Mouse (Mus musculus) frontal cortex, adult (tissue): ENCODE measurements around the gene Hspa5.
"Not testable (repeated sequence)": the region's sequence is repeated elsewhere in the genome, so short reads cannot be mapped to it uniquely, and the experiment has no call there.

Source experiments
- ATAC-seq: cut with Nextera tagmentation; 2 replicates; pipeline ENCODE4 v1.9.2; 2017; ENCODE audit warnings: mild to moderate bottlenecking, moderate library complexity, mixed read lengths; ENCODE audit not compliant: low TSS enrichment

The Hspa5 gene

GRCm38 (mm10) chr2:34771368-34772226, at the start of gene Hspa5:
Hspa5 (plus strand) TSS chr2:34771970.
- ATAC-seq: peak; percentile 97

GRCm38 (mm10) chr2:34725269-34725668, 46.5 kb upstream of the Hspa5 start:
- no peak for ATAC-seq

- ATAC-seq: no peak
Measured at GRCm38 (mm10) chr2:34727045-34727728, 44.6 kb upstream of the Hspa5 start.

GRCm38 (mm10) chr2:34736626-34737025, 35.1 kb upstream of the Hspa5 start:
- no peak for ATAC-seq

- ATAC-seq: no peak
Measured at GRCm38 (mm10) chr2:34737911-34738310, 33.9 kb upstream of the Hspa5 start.

- no peak for ATAC-seq
Measured at GRCm38 (mm10) chr2:34739684-34740391, 31.9 kb upstream of the Hspa5 start.

- no peak for ATAC-seq
Measured at GRCm38 (mm10) chr2:34741390-34742159, 30.2 kb upstream of the Hspa5 start.

- ATAC-seq: no peak
Measured at GRCm38 (mm10) chr2:34742675-34743074, 29.1 kb upstream of the Hspa5 start.

- no peak for ATAC-seq
Measured at GRCm38 (mm10) chr2:34744476-34744875, 27.3 kb upstream of the Hspa5 start.

GRCm38 (mm10) chr2:34745673-34746072, 26.1 kb upstream of the Hspa5 start:
- no peak for ATAC-seq

- ATAC-seq: no peak
Measured at GRCm38 (mm10) chr2:34748479-34748878, 23.3 kb upstream of the Hspa5 start.

GRCm38 (mm10) chr2:34750245-34750644, 21.5 kb upstream of the Hspa5 start:
- no peak for ATAC-seq

- ATAC-seq: peak; percentile 93
Measured at GRCm38 (mm10) chr2:34753811-34754550, 17.8 kb upstream of the Hspa5 start.

- ATAC-seq: no peak
Measured at GRCm38 (mm10) chr2:34754551-34755358, 17.0 kb upstream of the Hspa5 start, which contains the start of gene Gapvd1. Gapvd1 (minus strand) TSS chr2:34755232.

- no peak for ATAC-seq
Measured at GRCm38 (mm10) chr2:34757341-34757740, 14.4 kb upstream of the Hspa5 start.

- ATAC-seq: not testable (repeated sequence)
Measured at GRCm38 (mm10) chr2:34761272-34761671, 10.5 kb upstream of the Hspa5 start.

- ATAC-seq: no peak
Measured at GRCm38 (mm10) chr2:34762174-34762573, 9.6 kb upstream of the Hspa5 start.

- no peak for ATAC-seq
Measured at GRCm38 (mm10) chr2:34762872-34763271, 8.9 kb upstream of the Hspa5 start.

GRCm38 (mm10) chr2:34764801-34765200, 7.0 kb upstream of the Hspa5 start:
- no peak for ATAC-seq

GRCm38 (mm10) chr2:34770049-34770448, 1.7 kb upstream of the Hspa5 start:
- ATAC-seq: no peak
